Mouse (Mus musculus): ENCODE data around the gene Laptm5. TPM values are rescaled to one million over a fixed set of nuclear protein-coding genes. Genes with fewer than 3 reads are reported as not detected.

Gene Laptm5
- polyA plus RNA-seq, 1 experiment, result 1,969 TPM

DNA sequence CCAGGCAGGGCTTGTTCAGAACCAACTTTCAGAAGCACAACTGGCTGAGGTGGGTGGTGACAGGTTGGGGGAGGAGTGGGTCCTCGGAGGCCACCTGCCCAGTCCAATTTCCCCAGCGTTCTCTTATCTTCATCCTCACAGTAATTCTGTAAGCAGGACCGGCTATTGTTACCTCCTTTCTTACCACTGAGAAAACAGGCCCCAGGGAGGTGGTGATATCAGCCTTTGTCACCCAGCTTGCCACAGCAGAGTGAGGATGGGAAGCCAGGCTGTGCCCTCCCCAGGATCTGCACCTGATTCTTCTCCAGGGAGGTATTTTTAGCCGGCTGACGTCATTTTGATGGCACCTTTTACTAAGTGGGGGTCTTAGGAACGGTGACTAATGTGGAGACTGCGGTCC, 7.9 kb upstream of the Laptm5 start:
- 72% methylated on average over 7 of the region's 7 CpGs for WGBS
- H3K27me3 ChIP-seq (ENCODE audit: control insufficient read depth, insufficient read depth, low read length), result no peaks in the 10 kb centered on the region
- H3K27ac ChIP-seq (ENCODE audit: control insufficient read depth, insufficient read depth, low read length), result no peak overlapping the region
- DNase-seq, result no peak
- peaks cover 76% of the 10 kb centered on the region for H3K4me1 ChIP-seq (replicated peaks; ENCODE audit: control insufficient read depth, insufficient read depth, low read length)
- no peaks in the 10 kb centered on the region for H3K36me3 ChIP-seq (ENCODE audit: control insufficient read depth, insufficient read depth, low read length)
- TF ChIP-seq CTCF (IDR thresholded peaks at IDR 0.05; ENCODE audit: borderline replicate concordance, control insufficient read depth, extremely low read depth, insufficient read depth, low read length, poor library complexity) (no peak), POLR2A (IDR thresholded peaks at IDR 0.05; ENCODE audit: control insufficient read depth, extremely low read depth, insufficient read depth, low read length, poor library complexity) (no peak)
- H3K4me3 ChIP-seq (ENCODE audit: control insufficient read depth, insufficient read depth, low read length), result no peak overlapping the region

DNA sequence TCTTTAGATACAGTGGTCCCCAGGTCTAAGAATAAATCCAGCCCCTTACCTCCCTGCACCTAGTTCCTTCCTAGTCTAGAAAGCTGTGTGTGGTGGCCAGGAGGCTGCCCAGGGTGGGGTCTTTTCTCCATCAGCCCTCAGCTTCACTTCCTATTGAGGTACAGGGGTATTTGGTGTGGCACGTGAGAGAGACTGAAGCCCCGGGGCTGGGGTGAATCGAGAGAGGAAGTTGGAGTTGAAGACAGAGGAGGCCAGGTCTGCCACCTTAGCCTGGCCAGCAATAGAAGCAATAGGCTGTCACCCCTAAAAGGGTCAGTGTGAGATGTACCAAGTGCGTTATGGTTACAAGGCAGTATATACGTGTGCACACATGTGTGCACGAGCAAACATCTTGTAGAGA, 7.0 kb upstream of the Laptm5 start:
- Histone ChIP-seq H3K27me3 (ENCODE audit: control insufficient read depth, insufficient read depth, low read length) (no peaks in the 10 kb centered on the region), H3K27ac (ENCODE audit: control insufficient read depth, insufficient read depth, low read length) (no peak overlapping the region), H3K36me3 (ENCODE audit: control insufficient read depth, insufficient read depth, low read length) (no peaks in the 10 kb centered on the region), H3K4me1 (replicated peaks; ENCODE audit: control insufficient read depth, insufficient read depth, low read length) (peaks cover 76% of the 10 kb centered on the region), H3K4me3 (ENCODE audit: control insufficient read depth, insufficient read depth, low read length) (no peak overlapping the region)
- WGBS, result 59% methylated on average over 6 of the region's 6 CpGs
- DNase-seq, result no peak
- no peak for TF ChIP-seq CTCF (IDR thresholded peaks at IDR 0.05; ENCODE audit: borderline replicate concordance, control insufficient read depth, extremely low read depth, insufficient read depth, low read length, poor library complexity)
- TF ChIP-seq POLR2A (IDR thresholded peaks at IDR 0.05; ENCODE audit: control insufficient read depth, extremely low read depth, insufficient read depth, low read length, poor library complexity), result no peak

DNA sequence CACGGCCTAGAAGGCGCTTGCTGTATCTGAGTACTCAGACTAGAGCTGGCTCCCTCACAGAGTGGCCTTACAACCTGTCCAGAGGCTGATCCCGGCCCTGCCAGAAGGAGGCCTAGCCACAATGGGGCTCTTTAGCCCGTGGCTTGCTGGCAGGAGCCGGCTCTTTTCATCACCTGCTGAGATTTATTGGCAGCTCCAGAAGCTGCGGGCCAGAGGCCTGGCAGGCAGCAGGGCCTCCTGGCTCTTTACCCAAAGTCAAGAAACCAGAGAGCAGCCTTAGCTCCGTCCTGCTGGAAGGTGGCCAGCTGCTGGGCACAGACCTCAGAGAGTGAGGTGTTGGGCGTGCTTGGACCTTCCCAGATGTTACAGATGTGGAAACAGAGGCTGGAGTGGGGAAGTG, 6.6 kb upstream of the Laptm5 start:
- Histone ChIP-seq H3K27ac (ENCODE audit: control insufficient read depth, insufficient read depth, low read length) (no peak overlapping the region), H3K36me3 (ENCODE audit: control insufficient read depth, insufficient read depth, low read length) (no peaks in the 10 kb centered on the region), H3K4me3 (ENCODE audit: control insufficient read depth, insufficient read depth, low read length) (no peak overlapping the region), H3K4me1 (replicated peaks; ENCODE audit: control insufficient read depth, insufficient read depth, low read length) (peaks cover 76% of the 10 kb centered on the region), H3K27me3 (ENCODE audit: control insufficient read depth, insufficient read depth, low read length) (no peaks in the 10 kb centered on the region)
- DNase-seq, result no peak
- 84% methylated on average over 8 of the region's 8 CpGs for WGBS
- no peak for TF ChIP-seq CTCF (IDR thresholded peaks at IDR 0.05; ENCODE audit: borderline replicate concordance, control insufficient read depth, extremely low read depth, insufficient read depth, low read length, poor library complexity)
- no peak for TF ChIP-seq POLR2A (IDR thresholded peaks at IDR 0.05; ENCODE audit: control insufficient read depth, extremely low read depth, insufficient read depth, low read length, poor library complexity)

DNA sequence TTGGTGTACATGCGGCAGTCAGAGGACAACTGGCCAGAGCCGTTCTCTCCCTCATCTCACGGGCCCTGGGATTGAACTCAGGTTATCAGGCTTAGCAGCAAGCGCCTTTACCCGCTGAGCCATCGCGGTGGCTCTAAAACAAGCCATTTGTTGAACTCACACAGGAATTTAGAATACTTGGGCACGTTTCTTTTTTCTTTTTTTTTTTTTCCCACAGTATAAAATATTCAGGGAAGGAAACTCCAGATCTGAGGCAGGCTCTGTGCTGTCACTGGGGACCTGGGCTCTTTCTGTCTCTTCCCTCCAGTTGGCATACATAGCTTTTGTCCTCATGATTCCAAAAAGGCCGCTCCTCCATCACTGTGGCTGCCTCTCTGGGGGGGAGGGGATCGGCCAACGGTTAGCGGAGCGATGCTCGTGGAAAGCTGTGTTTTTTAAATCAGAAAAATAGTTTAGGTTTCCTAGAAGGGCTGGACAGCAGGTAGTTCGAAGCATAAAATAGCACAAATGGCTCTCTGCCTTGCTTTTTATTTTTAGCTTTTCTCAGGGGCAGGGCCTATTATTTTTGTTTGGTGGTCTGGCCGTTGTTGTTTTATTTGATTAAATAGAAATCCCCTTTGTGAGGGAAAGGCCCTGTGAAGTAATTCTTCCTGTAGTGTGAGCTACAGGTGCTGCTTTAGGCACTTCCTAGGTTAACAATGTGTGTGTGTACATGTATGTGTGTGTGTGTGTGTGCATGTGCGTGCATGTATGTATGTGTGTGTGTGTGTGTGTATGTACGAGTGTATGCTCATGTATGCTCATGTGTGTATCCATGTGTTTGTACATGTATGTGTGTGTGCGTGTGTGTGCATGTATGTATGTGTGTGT, 5.5 kb upstream of the Laptm5 start:
- H3K27ac ChIP-seq (ENCODE audit: control insufficient read depth, insufficient read depth, low read length), result no peak overlapping the region
- 93% methylated on average over 19 of the region's 19 CpGs for WGBS
- H3K4me1 ChIP-seq (replicated peaks; ENCODE audit: control insufficient read depth, insufficient read depth, low read length), result peaks cover 78% of the 10 kb centered on the region

DNA sequence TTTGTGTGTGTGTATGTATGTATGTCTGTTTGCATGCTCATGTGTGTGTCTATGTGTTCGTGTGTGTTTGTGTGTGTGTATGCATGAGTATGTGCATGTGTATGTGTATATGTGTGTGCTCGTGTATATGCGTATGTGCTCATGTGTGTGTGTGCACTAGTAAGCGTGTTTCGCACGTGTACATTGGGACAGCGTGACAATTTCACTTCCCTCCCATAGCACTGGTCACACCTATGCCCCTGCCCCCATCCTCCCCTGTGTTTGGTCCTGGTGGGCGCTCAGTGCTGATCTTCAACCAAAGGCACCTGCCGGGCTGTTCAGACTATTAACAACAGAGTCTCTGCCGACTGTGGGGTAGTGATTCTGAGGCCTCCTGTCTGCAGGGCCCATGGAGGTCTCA, 4.8 kb upstream of the Laptm5 start:
- no peak for TF ChIP-seq CTCF (IDR thresholded peaks at IDR 0.05; ENCODE audit: borderline replicate concordance, control insufficient read depth, extremely low read depth, insufficient read depth, low read length, poor library complexity)
- no peak for TF ChIP-seq POLR2A (IDR thresholded peaks at IDR 0.05; ENCODE audit: control insufficient read depth, extremely low read depth, insufficient read depth, low read length, poor library complexity)
- WGBS, result 91% methylated on average over 10 of the region's 10 CpGs
- H3K27ac ChIP-seq (ENCODE audit: control insufficient read depth, insufficient read depth, low read length), result no peak overlapping the region

More for the DNA sequence above, 5.5 kb upstream of the Laptm5 start:
- DNase-seq, result no peak
- no peak for TF ChIP-seq CTCF (IDR thresholded peaks at IDR 0.05; ENCODE audit: borderline replicate concordance, control insufficient read depth, extremely low read depth, insufficient read depth, low read length, poor library complexity)
- no peak for TF ChIP-seq POLR2A (IDR thresholded peaks at IDR 0.05; ENCODE audit: control insufficient read depth, extremely low read depth, insufficient read depth, low read length, poor library complexity)
- Histone ChIP-seq H3K4me3 (ENCODE audit: control insufficient read depth, insufficient read depth, low read length) (no peak overlapping the region), H3K36me3 (ENCODE audit: control insufficient read depth, insufficient read depth, low read length) (no peaks in the 10 kb centered on the region), H3K27me3 (ENCODE audit: control insufficient read depth, insufficient read depth, low read length) (no peaks in the 10 kb centered on the region)

DNA sequence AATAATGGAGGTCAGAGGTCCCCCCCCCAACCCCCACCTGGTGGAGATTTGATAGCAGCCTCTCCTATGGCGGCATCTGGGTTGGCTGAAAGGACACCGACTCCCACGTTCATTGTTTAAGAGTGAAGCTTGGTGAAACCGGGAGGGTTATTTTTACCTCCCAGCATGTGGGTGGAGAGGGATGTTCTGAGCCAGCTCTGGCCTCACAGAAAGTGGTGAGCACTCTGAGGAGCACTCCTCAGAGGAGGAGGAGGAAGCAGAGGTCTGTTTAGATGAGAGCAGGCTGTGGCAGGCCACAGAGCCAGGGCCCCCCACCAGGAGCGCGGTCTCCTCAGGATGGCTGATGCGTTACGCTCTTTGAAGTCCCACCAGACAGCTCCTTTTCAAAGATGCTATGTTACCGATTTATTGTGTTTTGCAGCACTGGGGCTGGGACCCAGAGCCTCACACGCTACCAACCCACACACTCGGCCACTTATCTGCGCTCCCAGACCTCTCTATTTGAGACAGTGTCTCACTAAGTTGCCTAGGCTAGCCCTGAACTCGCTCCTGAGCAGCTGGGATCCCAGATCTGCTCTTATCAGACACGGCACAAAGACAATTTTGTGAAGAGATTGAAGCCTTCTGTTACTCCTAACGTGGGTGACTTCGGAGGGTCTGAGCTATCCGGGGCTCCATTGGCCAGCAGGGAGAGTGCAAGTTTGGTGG, 3.6 kb upstream of the Laptm5 start:
- Histone ChIP-seq H3K4me1 (replicated peaks; ENCODE audit: control insufficient read depth, insufficient read depth, low read length) (peaks cover 65% of the 10 kb centered on the region), H3K4me3 (ENCODE audit: control insufficient read depth, insufficient read depth, low read length) (no peak overlapping the region), H3K27ac (ENCODE audit: control insufficient read depth, insufficient read depth, low read length) (peak overlapping the region; percentile 14; the same call in 1 of the 2 replicates), H3K27me3 (ENCODE audit: control insufficient read depth, insufficient read depth, low read length) (no peaks in the 10 kb centered on the region), H3K36me3 (ENCODE audit: control insufficient read depth, insufficient read depth, low read length) (no peaks in the 10 kb centered on the region)
- WGBS, result 34% methylated on average over 17 of the region's 17 CpGs
- DNase-seq, result peak; percentile 9
- TF ChIP-seq POLR2A (IDR thresholded peaks at IDR 0.05; ENCODE audit: control insufficient read depth, extremely low read depth, insufficient read depth, low read length, poor library complexity) (no peak), CTCF (IDR thresholded peaks at IDR 0.05; ENCODE audit: borderline replicate concordance, control insufficient read depth, extremely low read depth, insufficient read depth, low read length, poor library complexity) (no peak)

More for the DNA sequence above, 4.8 kb upstream of the Laptm5 start:
- Histone ChIP-seq H3K4me3 (ENCODE audit: control insufficient read depth, insufficient read depth, low read length) (no peak overlapping the region), H3K27me3 (ENCODE audit: control insufficient read depth, insufficient read depth, low read length) (no peaks in the 10 kb centered on the region), H3K36me3 (ENCODE audit: control insufficient read depth, insufficient read depth, low read length) (no peaks in the 10 kb centered on the region), H3K4me1 (replicated peaks; ENCODE audit: control insufficient read depth, insufficient read depth, low read length) (peaks cover 74% of the 10 kb centered on the region)
- DNase-seq, result no peak

Measured in thymus, adult 2 months (tissue).